Mouse (Mus musculus) midbrain, embryonic 12.5 days (tissue): ENCODE results near the gene St3gal3. TPM values are rescaled to one million over a fixed set of nuclear protein-coding genes. Genes with fewer than 3 reads are reported as not detected.

Source experiments
- ATAC-seq: fragments of 200-750 bp; cut with Nextera tagmentation; 2 replicates; pipeline ENCODE4 v1.8.0; 2017; ENCODE audit warnings: low read depth, moderate TSS enrichment, moderate library complexity; ENCODE audit not compliant: low FRiP score
- H3K27ac ChIP-seq: fragments of 300-500 bp; sonication (generic); replicated peaks from 2 replicates; pipeline ENCODE4 v1.5.1; 2016; ENCODE audit warnings: mild to moderate bottlenecking
- H3K27me3 ChIP-seq: fragments of 300-500 bp; sonication (generic); 2 replicates; pipeline ENCODE4 v1.6.1; 2016; ENCODE audit warnings: mild to moderate bottlenecking
- H3K36me3 ChIP-seq: fragments of 300-500 bp; sonication (generic); 2 replicates; pipeline ENCODE4 v1.6.1; 2016
- H3K4me1 ChIP-seq: fragments of 300-500 bp; sonication (generic); 2 replicates; pipeline ENCODE4 v1.6.1; 2016
- H3K4me2 ChIP-seq: fragments of 300-500 bp; sonication (generic); replicated peaks from 2 replicates; pipeline ENCODE4 v1.6.1; 2016; ENCODE audit warnings: mild to moderate bottlenecking, moderate library complexity
- H3K4me3 ChIP-seq: fragments of 300-500 bp; sonication (generic); 2 replicates; pipeline ENCODE4 v1.5.1; 2016; ENCODE audit warnings: mild to moderate bottlenecking
- H3K9ac ChIP-seq: fragments of 300-500 bp; sonication (generic); replicated peaks from 2 replicates; pipeline ENCODE4 v1.6.1; 2016; ENCODE audit warnings: mild to moderate bottlenecking, moderate library complexity
- H3K9me3 ChIP-seq: fragments of 300-500 bp; sonication (generic); 2 replicates; pipeline ENCODE4 v1.6.1; 2016; ENCODE audit warnings: mild to moderate bottlenecking
- WGBS: fragments of 180-500 bp; shearing (Covaris S2); methylation state at CpG from one replicate; pipeline ENCODE4 v1.1.7; 2016; 5-methylcytosine and 5-hydroxymethylcytosine counted together
- polyA plus RNA-seq: library from polyadenylated mRNA; unstranded; fragments of >200 nt; fragmentation: Nextera tagmentation; extraction: Ambion mirVana; gene quantifications from 2 replicates; pipeline ENCODE4 v1.2.1, GENCODE M21; 2016

Gene St3gal3
- 9.0 and 10.9 TPM in 2 replicates for polyA plus RNA-seq

DNA sequence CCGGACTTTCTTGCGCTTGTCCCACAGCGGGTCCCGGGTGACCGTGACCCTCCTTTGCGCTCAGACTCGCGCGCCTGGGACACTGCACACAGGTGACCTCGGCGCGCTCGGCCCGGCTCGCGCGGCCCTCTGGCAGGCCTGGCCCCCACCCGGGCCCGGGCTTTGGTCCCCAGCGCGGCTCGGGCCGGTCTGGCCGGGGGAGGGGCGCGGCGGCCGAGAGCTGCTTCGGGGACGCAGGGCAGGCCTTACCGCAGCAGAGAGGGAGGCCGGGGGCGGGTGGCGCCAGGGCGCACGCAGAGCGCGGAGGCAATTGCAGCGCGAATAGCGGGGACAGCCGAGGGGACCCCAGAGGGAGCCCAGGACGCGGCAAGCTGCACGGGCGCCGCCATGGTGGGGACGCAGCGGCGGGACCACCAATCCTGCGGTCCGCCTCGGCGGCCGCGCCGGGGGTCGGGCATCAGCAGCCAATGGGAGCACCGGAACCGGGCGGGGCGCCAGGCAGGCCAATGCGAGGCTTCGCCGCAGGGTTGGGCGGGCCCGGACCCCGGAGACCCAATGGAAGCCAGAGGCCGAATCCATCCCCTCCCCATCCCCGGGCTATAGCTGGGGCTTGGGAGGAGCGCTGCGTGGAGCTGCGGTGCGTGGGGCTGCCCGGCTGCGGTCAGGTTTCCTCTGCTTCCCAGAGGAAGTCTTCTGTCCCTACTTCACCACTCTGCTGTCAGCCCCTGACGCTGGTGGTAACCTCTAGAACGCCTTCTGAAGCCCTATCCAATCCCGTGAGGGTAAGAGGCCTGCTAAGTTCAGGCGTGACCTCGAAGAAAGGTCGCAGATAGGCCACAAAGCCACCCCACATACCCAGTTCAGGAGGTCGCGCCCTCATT is at the start of gene St3gal3:
Gene St3gal3 (minus strand): TSS at position 430 of the 881 bp plus-strand sequence.
- Histone ChIP-seq H3K27ac (peak within 1 kb of the TSS; percentile 86), H3K4me1 (peaks cover 17% of the 10 kb centered on the region), H3K9ac (peak within 1 kb of the TSS; percentile 89), H3K4me2 (peak within 1 kb of the TSS; percentile 60), H3K9me3 (no peaks in the 10 kb centered on the region), H3K36me3 (peaks cover 36% of the 10 kb centered on the region), H3K27me3 (no peaks in the 10 kb centered on the region), H3K4me3 (peak within 1 kb of the TSS; percentile 97)
- WGBS = under 1% methylated on average over 59 of the region's 84 CpGs
- ATAC-seq = peak; percentile 100

DNA sequence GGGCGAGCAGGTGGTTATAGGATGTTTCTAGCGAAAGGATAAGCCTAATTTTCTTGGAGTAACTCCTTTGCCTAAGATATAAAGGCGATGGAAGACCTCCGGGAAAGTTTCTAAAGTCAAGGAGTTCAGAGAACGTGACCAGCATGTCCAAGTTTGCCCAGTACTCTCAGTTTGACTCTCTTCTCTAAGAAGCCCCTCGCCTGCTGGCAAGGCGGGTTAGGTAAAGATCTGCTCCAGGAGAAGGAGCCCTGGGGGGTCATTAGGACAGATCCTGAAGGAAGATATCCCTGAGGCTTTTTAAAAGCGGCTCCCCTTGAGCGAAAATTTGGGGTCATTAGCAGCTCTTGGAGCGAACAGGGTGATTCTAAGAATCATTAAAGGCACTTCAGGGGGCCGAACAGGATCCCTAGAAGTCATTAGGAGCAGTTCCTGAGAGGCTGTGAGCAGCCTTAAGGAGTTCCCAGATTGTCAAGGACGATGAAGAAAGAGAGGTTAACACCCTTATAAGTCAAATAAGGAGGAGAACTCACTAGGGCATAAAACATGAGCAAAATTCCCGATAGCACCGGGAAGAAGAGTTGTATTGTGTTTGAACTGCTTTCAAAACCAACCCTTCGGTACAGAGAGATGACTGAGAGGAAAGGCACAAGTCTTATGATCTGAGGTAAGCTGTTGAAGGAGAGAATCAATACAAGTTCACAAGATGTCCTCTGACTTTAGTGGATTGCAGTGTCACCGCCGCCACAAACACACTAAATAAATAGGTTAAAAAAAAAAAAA is 45.8 kb upstream of the St3gal3 start:
- WGBS = 14% methylated on average over 17 of the region's 17 CpGs
- H3K36me3 ChIP-seq = peaks cover 19% of the 10 kb centered on the region
- peak overlapping the region; percentile 60 for H3K4me2 ChIP-seq
- H3K9ac ChIP-seq = peak overlapping the region; percentile 84
- H3K27ac ChIP-seq = peak overlapping the region; percentile 98
- H3K27me3 ChIP-seq = no peaks in the 10 kb centered on the region
- peak overlapping the region; percentile 80 for H3K4me3 ChIP-seq
- peak; percentile 3; the same call in 1 of the 2 replicates for ATAC-seq
- H3K4me1 ChIP-seq = peaks cover 11% of the 10 kb centered on the region
- H3K9me3 ChIP-seq = no peaks in the 10 kb centered on the region

DNA sequence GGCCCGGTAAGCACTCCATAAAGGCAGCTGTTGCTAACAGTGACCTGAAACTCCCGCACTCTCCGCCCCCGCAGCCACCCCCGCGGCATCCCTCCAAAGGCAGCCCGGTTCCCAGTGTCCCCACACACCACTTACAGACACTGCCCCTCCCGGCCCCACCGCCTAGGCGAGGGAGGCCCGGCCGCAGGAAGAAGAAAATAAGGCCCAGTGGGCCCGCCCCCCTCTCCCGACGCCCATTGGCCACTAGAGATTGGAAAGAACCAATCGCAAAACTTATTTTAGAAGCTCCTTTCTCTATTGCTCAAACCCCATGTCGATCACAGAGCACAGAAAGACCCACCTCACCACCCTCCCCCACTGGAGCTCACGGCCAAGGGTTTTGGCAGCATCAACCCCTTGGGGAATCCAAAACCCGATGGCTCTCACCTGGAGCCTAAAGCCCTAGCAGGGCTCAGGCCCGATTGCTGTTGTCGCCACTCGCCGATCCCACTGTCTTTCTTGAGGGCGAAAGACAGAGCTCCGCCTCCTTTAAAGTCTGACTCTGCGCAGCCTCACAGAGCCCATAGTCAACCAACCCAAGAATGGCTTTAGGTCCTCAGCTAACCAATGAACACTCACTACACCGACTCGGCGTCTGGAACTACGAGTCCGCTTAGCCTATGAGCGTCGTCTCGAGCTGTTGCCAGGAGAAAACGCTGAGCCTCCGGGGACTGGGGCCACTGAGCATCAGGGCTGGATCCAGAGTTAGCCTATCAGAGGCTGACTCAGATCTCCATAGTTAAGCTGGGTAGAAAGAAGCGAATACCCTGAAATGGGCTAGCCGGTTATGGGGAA is 45.0 kb upstream of the St3gal3 start, which contains the start of gene Kdm4a:
Gene Kdm4a (minus strand): TSS at position 577 of the 834 bp plus-strand sequence.
- ATAC-seq = peak; percentile 100
- H3K9me3 ChIP-seq = no peaks in the 10 kb centered on the region
- under 1% methylated on average over 37 of the region's 38 CpGs for WGBS
- peaks cover 11% of the 10 kb centered on the region for H3K4me1 ChIP-seq
- peaks cover 28% of the 10 kb centered on the region for H3K36me3 ChIP-seq
- H3K4me3 ChIP-seq = peak within 1 kb of the TSS; percentile 80
- H3K27ac ChIP-seq = peak within 1 kb of the TSS; percentile 98
- H3K9ac ChIP-seq = peak within 1 kb of the TSS; percentile 84
- H3K4me2 ChIP-seq = peak within 1 kb of the TSS; percentile 60
- no peaks in the 10 kb centered on the region for H3K27me3 ChIP-seq

DNA sequence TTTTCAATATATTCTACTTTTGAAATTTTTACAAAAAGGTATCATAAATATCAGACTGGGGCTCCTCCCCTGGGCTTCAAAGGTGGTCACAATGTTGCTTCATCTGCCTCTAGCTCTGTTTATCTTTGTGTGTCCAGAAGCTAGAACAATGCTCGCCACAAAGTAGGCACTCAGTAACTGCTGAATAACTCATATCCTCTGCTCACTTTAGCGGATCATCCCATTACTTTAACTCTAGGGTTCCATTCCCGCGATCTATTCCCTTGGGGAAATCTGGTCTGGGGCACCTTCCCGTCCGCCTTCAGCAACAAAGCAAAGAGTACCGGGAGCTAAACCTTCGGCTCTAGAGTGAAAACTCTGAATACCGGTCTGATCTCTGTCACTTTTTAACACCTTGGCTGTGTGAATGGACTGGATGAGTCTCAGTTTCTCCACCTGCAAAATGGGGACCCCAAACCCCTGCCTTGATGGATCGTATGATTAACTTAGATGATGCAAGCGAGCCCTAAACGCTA is 44.3 kb upstream of the St3gal3 start:
- Histone ChIP-seq H3K4me3 (peak overlapping the region; percentile 80), H3K27me3 (no peaks in the 10 kb centered on the region), H3K9ac (peak overlapping the region; percentile 84), H3K4me2 (peak overlapping the region; percentile 60), H3K9me3 (no peaks in the 10 kb centered on the region), H3K4me1 (peaks cover 11% of the 10 kb centered on the region), H3K27ac (peak overlapping the region; percentile 98), H3K36me3 (peaks cover 34% of the 10 kb centered on the region)
- ATAC-seq = no peak
- 3% methylated on average over 12 of the region's 12 CpGs for WGBS

DNA sequence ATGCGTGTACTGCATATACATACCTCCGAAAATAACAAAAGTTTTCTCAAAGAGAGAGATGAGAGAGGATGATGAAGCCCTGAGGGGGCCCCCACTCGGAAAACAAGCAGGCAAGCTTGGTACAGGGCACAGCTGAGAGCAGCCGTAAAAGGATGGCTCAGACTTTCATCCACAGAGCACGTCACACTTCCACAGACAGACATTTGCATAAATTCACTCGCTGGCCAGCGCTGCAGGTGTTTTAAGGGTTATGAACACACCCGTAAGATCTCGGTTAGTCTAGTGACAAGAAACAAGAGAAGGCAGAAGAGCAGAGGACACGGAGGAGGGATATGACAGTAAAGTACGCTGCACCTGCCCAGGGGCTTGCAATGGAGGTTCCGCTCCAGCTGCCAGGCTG is 37.7 kb upstream of the St3gal3 start:
- H3K4me2 ChIP-seq = no peak overlapping the region
- 94% methylated on average over 12 of the region's 12 CpGs for WGBS
- H3K36me3 ChIP-seq = peaks cover 96% of the 10 kb centered on the region
- H3K4me3 ChIP-seq = no peak overlapping the region
- H3K4me1 ChIP-seq = no peaks in the 10 kb centered on the region
- no peaks in the 10 kb centered on the region for H3K27me3 ChIP-seq
- H3K9me3 ChIP-seq = no peaks in the 10 kb centered on the region
- H3K27ac ChIP-seq = no peak overlapping the region
- ATAC-seq = no peak
- H3K9ac ChIP-seq = no peak overlapping the region

DNA sequence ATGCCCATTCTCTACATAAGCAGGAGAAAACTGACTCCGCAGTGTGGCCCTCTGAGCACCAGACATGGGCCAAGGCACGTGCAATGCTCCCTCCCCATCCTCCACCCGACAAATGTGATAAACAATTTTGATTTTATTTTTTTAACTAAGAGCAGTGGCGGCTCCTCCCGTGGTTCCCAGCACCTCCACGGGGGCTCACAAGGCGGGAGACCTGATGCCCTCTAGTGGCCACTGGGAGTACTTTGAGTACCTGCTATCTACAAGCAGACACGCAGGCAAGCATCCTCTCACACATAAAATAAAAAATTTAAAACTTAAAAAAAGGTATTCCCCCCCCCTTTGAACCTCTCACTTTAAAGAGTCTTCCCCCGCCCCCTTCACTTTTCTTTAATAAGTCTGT is 36.3 kb upstream of the St3gal3 start:
- Histone ChIP-seq H3K4me1 (no peaks in the 10 kb centered on the region), H3K4me2 (no peak overlapping the region), H3K27me3 (no peaks in the 10 kb centered on the region), H3K9me3 (no peaks in the 10 kb centered on the region), H3K27ac (no peak overlapping the region), H3K36me3 (peaks cover 96% of the 10 kb centered on the region), H3K4me3 (no peak overlapping the region), H3K9ac (no peak overlapping the region)
- ATAC-seq = no peak
- WGBS = 88% methylated on average over 9 of the region's 9 CpGs

DNA sequence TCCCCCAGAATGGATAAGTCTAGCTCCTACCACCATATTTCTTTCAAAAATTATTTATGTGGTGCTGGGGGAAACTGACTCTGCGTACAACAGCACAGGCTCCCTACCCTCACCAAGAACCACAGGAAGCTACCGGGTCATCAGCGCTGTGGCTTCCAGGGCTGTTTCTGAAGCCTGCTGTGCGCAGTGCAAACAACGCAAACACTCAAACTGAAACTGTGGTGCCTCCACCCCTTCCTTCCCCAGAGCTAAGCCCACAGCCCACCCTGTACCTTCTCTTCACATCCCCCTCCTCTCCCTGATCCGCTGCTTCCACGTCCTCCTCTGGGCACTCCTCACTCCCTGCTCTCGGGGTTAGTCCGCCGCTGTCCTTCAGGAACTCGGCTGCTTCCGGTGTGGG is 27.4 kb upstream of the St3gal3 start:
- Histone ChIP-seq H3K4me3 (no peak overlapping the region), H3K27me3 (no peaks in the 10 kb centered on the region), H3K27ac (no peak overlapping the region), H3K9me3 (no peaks in the 10 kb centered on the region), H3K9ac (no peak overlapping the region), H3K4me1 (no peaks in the 10 kb centered on the region), H3K36me3 (peaks cover 98% of the 10 kb centered on the region), H3K4me2 (no peak overlapping the region)
- no peak for ATAC-seq
- WGBS = 93% methylated on average over 12 of the region's 12 CpGs

DNA sequence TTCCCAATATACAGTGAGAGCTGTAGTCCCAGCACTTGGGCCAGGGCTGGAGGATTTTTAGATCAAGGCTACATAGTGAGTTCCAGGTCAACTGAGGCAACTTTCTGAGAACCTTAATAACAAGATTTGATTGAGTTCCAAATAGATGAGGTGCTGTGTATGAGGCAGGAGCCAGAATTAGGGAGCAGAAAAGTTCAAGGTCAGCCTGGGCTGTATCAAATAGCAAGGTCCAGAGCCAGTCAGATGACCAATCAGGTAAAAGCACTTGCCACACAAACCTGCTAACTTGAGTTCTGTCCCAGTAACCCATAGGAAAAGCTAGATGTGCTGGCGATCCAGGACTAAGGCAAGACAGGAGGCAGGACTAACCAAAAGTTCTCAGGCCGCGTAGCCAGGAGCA is 23.0 kb upstream of the St3gal3 start:
- Histone ChIP-seq H3K27ac (no peak overlapping the region), H3K27me3 (no peaks in the 10 kb centered on the region), H3K9ac (no peak overlapping the region), H3K4me1 (no peaks in the 10 kb centered on the region), H3K9me3 (no peaks in the 10 kb centered on the region), H3K4me2 (no peak overlapping the region), H3K4me3 (no peak overlapping the region), H3K36me3 (peaks cover 96% of the 10 kb centered on the region)
- 97% methylated on average over 3 of the region's 3 CpGs for WGBS
- ATAC-seq = no peak

DNA sequence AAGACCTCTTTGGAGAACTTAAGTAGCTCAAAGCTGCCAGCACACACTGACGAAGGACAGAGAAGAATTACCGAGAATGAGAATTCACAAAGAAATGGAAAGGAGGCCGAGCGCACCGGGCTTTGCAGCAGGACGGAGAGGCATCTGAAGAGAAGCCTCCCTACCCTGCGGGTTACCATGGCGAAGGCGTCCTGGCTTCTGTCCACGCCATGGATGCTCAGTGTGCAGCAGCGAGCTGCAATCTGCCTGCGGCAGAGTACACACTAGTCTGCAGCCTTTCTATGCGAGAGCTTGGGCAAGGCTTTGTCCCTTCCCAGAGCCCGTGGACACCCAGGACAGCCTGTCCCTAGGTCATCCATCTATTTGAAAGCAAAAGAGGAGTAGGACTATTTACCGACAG is 21.8 kb upstream of the St3gal3 start:
- Histone ChIP-seq H3K27me3 (no peaks in the 10 kb centered on the region), H3K27ac (no peak overlapping the region), H3K4me3 (no peak overlapping the region), H3K9ac (no peak overlapping the region), H3K36me3 (peaks cover 96% of the 10 kb centered on the region), H3K4me1 (no peaks in the 10 kb centered on the region), H3K9me3 (no peaks in the 10 kb centered on the region), H3K4me2 (no peak overlapping the region)
- no peak for ATAC-seq
- WGBS = 94% methylated on average over 15 of the region's 15 CpGs

DNA sequence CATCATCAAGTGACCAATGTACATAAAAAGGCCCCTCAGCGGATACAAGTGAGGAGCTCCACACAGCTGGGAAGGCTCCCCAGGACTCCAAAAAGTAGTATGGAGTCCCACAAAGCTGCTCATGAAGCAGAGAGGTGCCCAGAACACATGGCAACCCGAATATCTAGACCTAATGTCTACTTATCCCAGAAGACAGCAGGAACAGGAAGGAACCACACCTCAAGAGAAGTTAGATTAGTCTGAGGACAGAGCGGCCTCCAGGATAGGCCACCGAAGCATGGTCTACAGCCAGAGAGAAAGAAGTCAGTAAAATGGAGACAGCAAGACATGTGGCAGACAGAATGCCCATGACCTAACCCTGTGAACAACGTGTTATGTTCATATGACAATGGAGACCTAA is 20.2 kb upstream of the St3gal3 start:
- no peaks in the 10 kb centered on the region for H3K4me1 ChIP-seq
- no peaks in the 10 kb centered on the region for H3K9me3 ChIP-seq
- no peak overlapping the region for H3K27ac ChIP-seq
- H3K27me3 ChIP-seq = no peaks in the 10 kb centered on the region
- 92% methylated on average over 5 of the region's 5 CpGs for WGBS
- ATAC-seq = no peak
- H3K4me2 ChIP-seq = no peak overlapping the region
- H3K4me3 ChIP-seq = no peak overlapping the region
- peaks cover 96% of the 10 kb centered on the region for H3K36me3 ChIP-seq
- H3K9ac ChIP-seq = no peak overlapping the region

DNA sequence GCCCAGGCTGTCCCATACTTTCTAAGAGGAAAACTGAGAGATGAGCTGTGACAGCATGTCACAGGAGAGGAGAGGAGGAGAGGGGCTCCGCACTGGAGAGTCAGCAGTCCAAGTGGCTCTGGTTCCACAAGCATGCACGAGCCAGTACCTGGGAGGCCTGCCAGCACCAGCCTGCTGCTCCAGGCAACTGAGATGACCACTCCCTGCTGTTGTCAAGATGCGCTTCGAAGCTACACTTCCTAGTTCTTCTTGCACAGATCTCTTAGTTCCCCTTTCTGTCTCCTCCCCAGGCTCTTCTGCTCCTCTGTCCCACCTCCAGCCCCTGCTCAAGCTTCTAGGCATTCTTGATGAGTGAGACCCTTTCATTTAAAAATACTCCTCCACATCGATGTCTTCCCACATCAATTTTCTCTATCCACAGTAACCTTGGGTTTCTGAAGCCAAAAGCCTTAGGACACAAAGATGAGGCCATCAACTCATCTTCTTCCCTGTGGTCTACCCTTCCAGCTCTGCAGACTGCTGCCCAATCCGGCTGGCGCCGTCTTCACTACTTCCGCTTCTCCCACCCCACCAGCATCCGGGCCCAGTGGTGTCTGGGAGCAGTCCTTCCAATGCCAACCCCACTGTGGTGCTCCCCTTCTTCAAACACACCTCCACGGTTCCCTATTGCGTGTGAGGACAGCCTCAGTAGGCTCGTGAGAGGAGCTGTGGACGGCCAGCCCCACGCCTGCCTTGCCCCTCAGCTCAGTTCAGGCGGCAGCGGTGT is 17.5 kb upstream of the St3gal3 start:
- peaks cover 98% of the 10 kb centered on the region for H3K36me3 ChIP-seq
- WGBS = 90% methylated on average over 17 of the region's 17 CpGs

More for the DNA sequence above, 17.5 kb upstream of the St3gal3 start:
- Histone ChIP-seq H3K27me3 (no peaks in the 10 kb centered on the region), H3K27ac (no peak overlapping the region), H3K9ac (no peak overlapping the region), H3K4me2 (no peak overlapping the region), H3K4me3 (no peak overlapping the region), H3K4me1 (no peaks in the 10 kb centered on the region), H3K9me3 (no peaks in the 10 kb centered on the region)
- no peak for ATAC-seq
